Mouse (Mus musculus) G1E-ER4 (cell line): ENCODE data around the gene Gm21915. TPM values are rescaled to one million over a fixed set of nuclear protein-coding genes. Genes with fewer than 3 reads are reported as not detected.

Experiments used
- GATA1 ChIP-seq: IDR thresholded peaks from one replicate; pipeline ENCODE4 v1.8.0; 2012; ENCODE audit warnings: low read length, inconsistent platforms
- polyA plus RNA-seq: library from polyadenylated mRNA; stranded (reverse); fragments of >175 nt; gene quantifications from 2 replicates; pipeline ENCODE4 v1.2.3, GENCODE M21; 2012

Gm21915 gene
- polyA plus RNA-seq, 1 experiment, result not detected

DNA sequence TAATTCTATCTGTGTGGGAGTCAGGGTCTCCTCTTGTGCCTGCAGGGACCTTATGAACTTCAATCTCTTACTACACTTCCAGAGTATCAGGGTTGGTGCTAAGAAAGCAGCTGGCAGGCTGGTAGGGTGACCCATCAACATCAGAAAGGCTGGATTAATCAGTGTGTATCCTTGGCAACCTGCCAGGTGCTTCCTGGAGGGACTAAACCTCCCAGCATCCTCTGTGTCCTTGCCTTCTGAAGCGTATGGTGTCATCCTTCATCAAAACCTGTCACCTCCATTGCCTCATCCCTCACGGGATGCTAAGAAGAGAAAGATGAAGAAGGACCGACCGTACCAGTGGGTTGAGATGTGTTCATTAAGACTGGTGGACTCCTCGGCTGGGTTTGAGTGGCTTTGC is 23.4 kb downstream of the Gm21915 start:
- TF ChIP-seq GATA1, result no peak

DNA sequence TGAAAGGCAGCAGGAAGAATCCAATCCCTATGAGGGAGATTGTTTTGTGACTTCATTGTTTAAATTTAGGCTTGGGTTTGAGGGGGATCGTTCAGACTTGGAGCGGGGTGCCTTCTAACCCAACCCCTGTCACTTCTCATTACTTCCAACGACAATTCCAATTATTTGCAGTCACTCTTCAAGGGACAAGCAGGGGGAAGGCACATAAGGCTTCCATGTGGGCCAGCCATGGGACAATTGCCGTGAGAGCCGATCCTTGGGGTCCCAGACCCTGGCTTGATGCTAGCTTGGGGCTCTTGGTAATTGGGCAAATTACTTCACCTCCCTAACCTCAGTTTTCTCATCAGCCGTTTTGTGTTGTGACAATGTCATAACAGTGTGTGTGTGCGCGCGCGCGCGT is 23.9 kb downstream of the Gm21915 start:
- no peak for TF ChIP-seq GATA1

DNA sequence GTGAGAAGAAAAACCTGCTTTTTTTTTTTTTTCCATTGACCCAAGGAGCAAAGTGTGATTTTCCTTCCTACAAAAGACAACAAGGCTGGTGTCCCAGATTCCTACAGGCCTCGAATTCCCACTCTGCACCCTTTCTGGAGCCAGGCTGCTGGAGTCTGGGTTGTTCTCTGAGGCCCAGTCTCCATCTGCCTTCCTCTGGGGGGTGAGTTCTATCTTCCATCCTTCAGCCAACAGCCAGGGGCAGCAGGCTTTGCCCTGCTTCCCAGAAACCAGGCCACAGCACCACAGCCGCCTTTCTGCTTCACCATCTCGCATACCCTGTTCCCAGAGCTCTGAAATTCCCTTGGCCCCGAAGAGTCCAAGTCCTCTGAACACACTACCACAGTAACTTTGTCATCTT is 25.7 kb downstream of the Gm21915 start:
- TF ChIP-seq GATA1, result no peak

DNA sequence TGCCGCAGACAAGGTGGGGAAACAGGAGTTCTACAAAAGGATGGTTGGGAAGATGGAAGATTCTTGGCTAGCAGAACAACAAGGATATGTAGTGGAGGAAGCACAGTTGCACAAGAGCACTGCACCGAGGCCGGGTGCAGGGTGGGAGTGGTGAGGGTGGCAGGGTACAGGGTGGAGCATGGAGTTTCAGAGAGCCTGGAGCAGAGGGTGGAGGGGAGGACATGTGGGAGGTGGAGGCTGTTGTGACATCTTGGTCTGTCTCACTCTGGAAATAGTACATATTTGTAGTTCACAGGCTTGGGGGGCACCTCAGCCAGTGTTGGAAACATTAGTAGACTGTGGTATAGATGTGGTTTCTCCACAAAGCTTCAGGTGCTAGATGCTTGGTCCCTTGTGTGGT is 28.8 kb downstream of the Gm21915 start:
- no peak for TF ChIP-seq GATA1

DNA sequence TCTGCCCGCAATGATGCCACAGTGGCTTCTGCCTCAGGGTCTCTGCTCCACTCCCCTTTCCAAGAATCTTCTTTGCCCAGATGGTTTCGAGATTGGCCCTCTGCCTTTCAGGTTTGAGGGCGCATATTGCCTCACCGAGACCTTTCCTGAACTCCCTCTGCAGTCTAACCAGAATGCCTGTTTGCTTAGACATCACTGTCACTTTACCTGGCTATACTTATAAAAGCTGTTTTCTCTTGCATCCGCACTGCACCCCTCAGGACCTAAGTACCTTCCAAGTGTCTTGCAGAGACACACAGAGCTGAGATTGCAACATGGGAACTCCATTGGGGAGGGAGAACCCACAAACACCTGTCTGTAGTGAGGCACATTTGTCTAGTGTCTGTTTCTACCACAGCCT is 29.8 kb downstream of the Gm21915 start:
- no peak for TF ChIP-seq GATA1

DNA sequence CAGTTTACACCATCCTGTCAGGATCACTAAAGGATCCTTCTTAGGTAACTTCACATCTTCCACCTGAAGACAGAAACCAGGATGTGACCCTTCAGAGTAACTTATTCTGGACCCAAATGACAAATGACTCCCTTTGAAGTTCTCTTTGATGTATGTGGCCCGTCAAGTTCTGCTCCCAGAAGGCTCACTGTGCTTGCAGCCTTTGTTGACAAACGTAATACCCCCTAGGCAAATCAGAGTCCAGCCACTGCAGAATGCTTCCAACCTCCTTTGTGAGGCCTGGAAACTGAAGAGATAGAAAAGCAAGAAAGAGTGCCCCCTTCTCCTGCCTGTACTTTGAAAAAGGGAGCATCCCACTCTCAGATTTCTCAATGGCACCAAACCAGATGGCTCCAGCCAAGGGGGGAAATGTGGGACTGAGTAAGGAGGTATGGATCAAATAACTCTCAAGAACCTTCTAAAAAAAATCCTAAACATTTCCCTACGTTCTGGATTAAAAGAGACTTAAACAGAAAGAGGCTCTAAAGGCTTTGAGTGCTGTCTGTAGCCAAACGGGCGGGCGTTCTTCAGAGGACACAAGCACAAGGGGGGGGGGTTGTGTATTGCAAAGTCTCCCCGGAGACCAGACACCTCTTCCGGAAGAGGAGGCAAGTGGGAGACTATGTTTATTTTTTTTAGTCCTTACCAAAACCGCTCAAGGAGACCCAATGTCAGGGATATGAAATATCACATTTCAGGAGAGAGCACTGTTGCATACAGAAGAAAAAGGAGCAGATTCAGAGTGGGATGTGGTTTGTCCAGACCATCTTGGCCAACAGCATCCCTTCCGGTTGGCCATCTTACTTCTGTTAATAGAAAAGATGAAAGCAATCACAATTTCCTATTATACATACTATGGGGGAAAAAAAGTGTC is 34.2 kb downstream of the Gm21915 start:
- no peak for TF ChIP-seq GATA1

DNA sequence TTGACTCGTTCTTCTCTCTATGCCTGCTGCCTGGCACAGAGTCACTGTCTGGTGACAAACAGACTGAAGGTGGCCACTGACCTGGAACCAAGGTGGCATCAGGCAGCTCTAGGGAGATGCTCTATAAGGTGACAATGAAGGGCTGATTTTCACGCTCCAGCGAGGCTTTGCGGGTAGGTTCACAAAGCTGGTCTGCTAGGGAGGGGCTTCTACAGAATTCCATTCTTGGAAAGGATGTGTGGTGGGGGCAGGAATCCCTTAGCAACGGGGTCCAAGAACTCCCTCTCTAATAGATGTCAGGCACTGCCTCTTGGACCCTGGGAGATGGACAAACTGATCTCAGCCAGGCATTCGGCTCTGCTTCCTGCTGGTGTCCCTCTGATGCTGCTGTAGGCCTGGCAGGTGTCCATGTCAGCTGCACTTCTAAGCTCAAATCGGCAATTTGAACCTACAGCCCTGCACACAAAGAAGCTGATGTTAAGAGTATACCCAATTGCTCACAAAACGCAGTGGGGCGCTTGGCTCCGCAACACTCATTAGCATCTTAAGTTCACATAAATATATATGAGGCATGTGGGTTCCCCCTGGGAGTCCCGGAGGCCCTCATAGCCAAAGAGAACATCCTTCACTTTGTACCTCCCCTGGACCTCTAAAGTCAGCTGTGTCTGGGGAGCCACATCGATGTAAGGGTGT is 38.2 kb downstream of the Gm21915 start:
- no peak for TF ChIP-seq GATA1

DNA sequence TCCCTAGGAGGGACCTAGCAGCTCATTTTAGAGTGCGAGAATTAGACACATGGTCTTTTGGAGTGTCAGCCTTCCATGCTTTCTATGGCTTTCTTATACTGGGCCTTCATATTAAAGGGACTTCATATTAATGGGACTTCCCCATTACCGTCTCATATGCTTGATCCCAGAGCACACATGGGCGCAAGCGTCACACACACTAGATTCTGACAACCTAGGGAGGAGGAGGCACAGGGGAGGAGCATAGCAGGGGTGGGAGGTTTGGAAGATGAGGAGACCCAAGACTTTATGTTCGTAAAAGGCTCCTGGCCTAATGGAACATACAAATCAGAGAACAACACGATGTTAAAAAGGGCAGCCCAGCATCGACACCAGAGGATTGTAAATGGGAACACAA is 38.7 kb downstream of the Gm21915 start:
- no peak for TF ChIP-seq GATA1

DNA sequence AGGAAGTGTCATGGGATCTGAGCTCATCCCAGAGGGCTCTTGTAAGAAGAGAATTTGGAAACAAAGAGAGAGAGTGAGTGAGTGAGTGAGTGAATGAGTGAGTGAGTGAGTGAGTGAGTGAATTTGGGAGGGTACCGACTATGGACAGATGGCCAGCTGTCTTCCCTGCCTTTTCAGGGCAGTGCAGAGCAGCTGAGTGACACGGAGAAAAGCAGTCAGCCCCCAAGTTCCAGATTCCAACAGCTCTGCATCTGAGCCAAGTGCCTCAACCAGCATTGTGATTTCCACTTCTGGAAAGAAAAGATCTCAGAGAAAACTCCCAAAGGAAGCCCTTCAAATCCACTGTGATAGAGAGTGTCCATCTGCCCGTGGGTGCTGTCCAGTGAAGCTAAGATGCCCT is 39.2 kb downstream of the Gm21915 start:
- TF ChIP-seq GATA1, result no peak

DNA sequence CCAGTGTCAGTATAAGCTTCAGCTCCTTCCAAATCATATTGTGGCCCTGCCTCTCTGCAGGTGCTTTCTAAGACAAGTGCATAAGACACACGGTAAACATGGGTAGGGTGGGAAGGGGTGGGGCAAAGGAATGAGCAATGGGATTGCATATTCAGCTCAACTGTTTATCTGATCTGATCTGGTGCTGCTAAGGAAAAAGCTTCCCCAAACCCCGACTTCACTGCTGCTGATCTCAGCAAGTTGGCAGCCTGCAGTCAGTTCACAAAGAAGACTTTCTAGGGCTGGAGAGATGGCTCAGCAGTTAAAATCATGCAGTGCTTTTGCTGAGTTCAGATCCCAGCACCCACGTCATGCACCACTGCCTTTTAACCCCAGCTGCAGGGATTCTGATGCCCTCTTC is 39.6 kb downstream of the Gm21915 start:
- no peak for TF ChIP-seq GATA1

DNA sequence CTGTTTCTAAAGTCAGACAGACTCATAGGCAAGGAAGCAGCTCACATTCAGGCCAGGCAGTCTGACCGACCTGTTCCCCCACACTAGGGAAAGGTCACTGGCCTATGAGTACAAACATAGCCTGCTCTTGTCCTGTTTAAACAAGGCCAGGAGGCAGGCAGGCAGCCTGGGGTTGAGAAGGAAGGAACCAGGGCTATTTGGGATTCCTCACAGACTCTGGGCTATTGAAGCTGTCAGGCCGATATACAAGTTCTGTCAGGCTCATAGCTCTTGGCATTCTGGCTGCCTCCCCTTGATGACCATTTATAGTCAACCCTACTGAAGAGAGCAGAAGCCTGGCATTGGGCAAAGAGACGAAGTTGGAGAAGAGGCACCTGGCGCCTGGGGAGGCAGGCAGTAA is 41.2 kb downstream of the Gm21915 start:
- no peak for TF ChIP-seq GATA1

DNA sequence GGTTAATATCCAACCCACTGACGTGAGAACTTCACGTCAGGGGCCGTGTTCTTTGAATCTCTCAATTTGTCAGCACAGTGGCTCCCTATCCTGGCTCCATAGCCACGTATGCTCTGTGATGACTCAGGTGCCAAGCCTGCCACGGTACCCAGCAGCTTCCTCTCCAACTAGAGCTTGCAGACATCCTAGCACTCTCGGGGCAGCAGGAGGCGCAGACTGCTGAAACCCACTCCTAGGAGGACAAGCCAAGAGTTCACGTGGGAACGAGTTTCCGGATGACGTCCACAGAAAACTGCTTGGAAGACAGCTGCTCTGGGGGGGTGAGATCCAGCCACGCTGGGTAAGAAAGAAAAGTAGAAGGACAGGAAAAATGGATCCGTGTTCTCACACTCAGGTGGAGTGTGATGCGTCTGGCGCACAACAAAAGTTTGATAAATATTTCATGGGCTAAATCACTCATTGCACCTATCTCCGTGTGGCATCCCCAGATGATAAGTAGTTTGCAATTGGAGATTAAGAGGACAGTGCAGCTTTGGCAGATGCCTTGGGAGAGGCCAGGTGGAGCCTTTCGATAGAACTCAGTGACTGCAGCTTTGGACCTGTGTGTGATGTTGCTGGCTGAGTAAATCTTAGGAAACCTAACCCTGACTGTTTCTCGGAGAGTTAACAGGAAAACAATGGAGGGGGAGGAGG is 46.9 kb downstream of the Gm21915 start:
- TF ChIP-seq GATA1, result no peak

DNA sequence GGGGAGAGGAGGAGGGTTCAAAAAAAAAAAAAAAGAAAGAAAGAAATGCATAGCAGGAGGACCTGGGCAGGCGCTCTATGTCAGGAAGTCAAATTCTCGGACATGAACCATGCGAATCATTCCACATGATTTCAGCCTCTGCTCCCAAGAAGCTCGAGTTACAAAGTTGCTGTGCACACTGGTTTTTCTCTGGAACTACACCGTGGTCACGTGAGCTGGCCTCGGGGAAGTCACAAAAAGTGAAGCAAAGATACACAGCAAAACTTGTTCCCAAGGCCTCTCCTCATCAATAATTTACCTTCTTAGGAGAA is 47.4 kb downstream of the Gm21915 start:
- TF ChIP-seq GATA1, result no peak

Other genes with a start within 250 kb of the Gm21915 start
- not detected in 2 replicates for gene Gramd1b, start 139.2 kb upstream of the Gm21915 start, polyA plus RNA-seq
- not detected in 2 replicates for gene Clmp, start 15.3 kb downstream of the Gm21915 start, polyA plus RNA-seq
- gene Hspa8, start 130.4 kb downstream of the Gm21915 start, polyA plus RNA-seq, result 866 and 1,166 TPM in 2 replicates
- not detected in 2 replicates for gene Bsx, start 203.5 kb downstream of the Gm21915 start, polyA plus RNA-seq